Mouse (Mus musculus) G1E (cell line): ENCODE results near the gene Morn5.

Experiments
- CTCF ChIP-seq: IDR thresholded peaks from 2 replicates; pipeline ENCODE4 v1.5.1; 2012; ENCODE audit warnings: low read depth, low read length, inconsistent platforms, mixed read lengths
- GATA1 ChIP-seq: IDR thresholded peaks from 2 replicates; pipeline ENCODE4 v1.6.1; 2012; ENCODE audit warnings: borderline replicate concordance, low read length, inconsistent platforms, mixed read lengths
- GATA2 ChIP-seq: IDR thresholded peaks from 2 replicates; pipeline ENCODE4 v1.6.1; 2012; ENCODE audit warnings: low read depth, low read length, inconsistent platforms, borderline replicate concordance
- POLR2AphosphoS5 ChIP-seq: IDR thresholded peaks from 2 replicates; pipeline ENCODE4 v1.6.1; 2012; ENCODE audit warnings: low read depth, low read length, inconsistent platforms; ENCODE audit not compliant: insufficient replicate concordance
- TAL1 ChIP-seq: conservative IDR thresholded peaks from 2 replicates; pipeline ENCODE4 v1.6.1; 2012; ENCODE audit warnings: low read depth, low read length, inconsistent platforms, mixed read lengths

DNA sequence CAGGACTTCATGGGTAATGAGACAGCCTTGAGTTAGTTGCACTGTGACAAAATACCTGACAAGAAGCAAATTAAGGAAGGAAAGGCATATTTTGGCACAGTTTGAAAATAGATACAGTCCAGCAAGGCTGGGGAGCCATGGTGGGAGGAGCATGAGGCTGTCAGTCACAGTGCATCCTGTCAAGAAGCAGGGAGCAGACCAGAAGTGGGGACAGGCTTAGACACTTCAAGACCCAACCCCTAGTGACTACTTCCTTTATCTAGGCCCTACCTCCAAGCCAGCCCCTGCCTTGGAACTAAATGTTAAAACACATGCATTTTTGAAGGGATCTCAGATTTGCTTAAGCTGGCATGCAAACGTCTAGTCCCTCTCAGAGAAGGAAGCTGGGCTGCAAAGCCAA is 48.9 kb upstream of the Morn5 start:
- no peak for TF ChIP-seq CTCF
- no peak for TF ChIP-seq TAL1
- TF ChIP-seq GATA1 = no peak
- TF ChIP-seq POLR2AphosphoS5 = no peak
- no peak for TF ChIP-seq GATA2
